Mouse (Mus musculus): ENCODE measurements around the gene Atg7.
"Not testable (repeated sequence)": the region's sequence is repeated elsewhere in the genome, so short reads cannot be mapped to it uniquely, and the experiment has no call there.

Gene Atg7

DNA sequence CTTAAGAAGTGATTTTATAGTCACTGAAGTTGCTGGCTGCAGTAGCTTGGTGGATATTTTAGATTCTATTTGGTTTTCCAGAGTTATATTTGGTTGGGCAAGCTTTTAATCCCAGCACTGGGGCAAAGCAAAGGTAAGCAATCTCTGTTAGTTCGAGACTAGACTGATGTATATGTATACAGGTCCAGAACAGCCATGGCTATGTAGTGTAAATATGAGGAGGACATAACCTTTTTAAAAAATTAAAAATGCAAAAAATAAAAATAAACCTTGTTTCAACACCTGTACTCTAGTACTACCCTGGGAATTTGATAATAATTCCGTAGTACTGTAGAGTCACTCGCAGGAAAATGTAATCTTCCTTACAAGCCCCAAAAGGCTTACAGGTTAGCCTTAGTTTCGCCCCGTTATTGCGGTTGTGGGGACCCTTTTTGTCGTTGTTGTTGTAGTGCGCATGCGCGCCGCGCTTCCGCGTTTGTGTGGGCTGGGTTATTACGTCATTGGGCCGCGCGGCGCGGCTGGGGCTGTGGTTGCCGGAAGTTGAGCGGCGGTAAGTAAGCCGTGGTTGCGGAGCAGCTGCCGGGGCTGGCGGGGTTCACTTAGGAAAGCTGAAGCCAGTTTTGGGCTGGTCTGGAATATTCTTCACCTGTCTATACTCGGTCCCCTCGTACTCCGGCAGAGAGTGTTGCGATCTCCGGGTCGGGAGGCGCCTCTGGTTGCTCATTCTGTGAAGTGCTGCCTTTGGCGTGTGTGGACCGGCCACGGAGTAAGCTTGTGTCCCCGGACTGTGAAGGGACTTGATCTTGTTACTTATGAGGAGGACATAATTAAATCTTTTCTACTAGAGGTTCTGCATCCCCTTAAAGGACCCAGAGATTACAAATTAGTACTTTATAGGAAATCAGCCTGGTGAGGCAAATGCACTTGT lies at the start of gene Atg7:
Gene Atg7 (plus strand): TSS at position 497 of the 928 bp plus-strand sequence.
- DNase-seq (ENCODE audit: inconsistent age in 2 of 2, low spot score in 1 of 2): peak; percentile 93 to 97

- peak; percentile 61 to 87 for DNase-seq (ENCODE audit: inconsistent age in 2 of 2, low spot score in 1 of 2)
These were observed 28.8 kb upstream of the Atg7 start for GRCm38 (mm10) chr6:114614076-114614475.

GRCm38 (mm10) chr6:114633886-114634285 lies 9.0 kb upstream of the Atg7 start:
- DNase-seq (ENCODE audit: inconsistent age in 2 of 2, low spot score in 1 of 2): not testable (repeated sequence)

DNA sequence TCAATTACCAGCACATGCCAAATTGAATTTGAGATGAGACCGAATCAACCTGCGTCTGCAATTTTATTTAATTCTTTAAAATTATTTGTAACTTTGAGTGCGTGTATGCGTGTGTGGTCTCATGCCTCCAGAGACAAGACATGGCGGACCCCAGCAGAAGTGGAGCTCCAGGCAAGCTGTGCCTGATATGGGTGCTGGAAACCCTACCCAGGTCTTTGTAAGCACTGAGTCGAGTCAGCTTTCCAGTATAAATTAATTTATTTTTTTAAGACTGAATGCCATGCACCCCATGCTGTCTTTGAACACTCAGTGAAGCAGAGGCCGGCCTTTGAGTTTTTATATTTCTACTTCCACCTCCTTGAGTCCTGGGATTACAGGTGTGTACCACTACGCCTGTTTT lies 819 bp downstream of the Atg7 start:
- DNase-seq (ENCODE audit: inconsistent age in 2 of 2, low spot score in 1 of 2): peak in 1 of 2 experiments; percentile 40

GRCm38 (mm10) chr6:114644531-114644930 lies 1.6 kb downstream of the Atg7 start:
- DNase-seq (ENCODE audit: inconsistent age in 2 of 2, low spot score in 1 of 2): no peak

DNA sequence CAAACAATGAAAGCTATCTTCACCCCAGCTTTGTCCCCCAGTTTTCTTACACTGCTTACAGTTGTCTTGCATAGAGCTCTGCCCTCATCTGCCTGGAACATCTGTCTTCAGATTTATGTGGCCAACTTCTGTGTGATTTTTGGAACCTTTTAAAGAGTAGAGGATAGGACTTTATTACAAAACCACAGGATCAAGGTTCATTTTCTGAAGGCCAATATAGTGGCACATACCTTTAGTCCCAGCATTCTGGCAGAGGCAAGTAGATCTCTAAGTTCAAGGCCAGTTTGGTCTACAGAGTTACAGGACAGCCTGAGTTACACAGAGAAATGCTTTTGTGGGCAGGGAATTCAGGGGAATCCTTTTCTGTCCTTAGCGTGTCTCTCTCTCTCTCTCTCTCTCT lies 3.3 kb downstream of the Atg7 start:
- DNase-seq (ENCODE audit: inconsistent age in 2 of 2, low spot score in 1 of 2): no peak

- no peak for DNase-seq (ENCODE audit: inconsistent age in 2 of 2, low spot score in 1 of 2)
These were observed 4.1 kb downstream of the Atg7 start for GRCm38 (mm10) chr6:114647011-114647410.

DNA sequence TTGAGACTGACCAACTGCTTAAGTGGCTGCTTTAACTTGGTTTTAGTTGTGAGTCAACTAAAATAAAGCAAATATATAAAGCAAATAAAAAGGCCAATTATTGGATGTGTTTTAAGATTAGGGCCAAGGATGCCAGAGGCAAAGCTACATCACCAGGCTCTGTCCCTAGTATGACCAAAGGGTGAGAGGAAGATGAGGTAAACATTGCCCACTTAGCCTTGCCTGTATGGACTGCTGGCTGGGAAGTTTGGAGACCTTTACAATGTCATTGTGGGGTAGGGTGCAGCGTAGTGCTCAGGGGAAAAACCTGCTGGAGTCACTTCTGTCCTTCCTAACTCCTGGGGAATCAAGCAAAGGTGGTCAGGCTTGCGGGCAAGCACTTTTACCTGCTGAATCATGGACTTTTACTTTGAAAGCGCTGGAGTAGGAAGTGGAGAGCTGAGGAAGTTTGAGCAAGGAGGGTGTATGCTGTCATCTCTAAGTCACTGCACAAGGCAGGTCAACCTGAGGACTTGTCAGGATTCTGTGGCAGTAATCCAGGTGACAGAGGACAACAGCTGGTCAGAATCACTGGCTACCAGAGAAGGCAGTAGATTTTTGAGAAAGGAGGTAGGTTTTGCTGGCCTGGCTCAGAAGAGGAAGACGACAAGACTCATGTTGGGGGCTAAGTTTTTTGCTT lies 5.6 kb downstream of the Atg7 start:
- no peak for DNase-seq (ENCODE audit: inconsistent age in 2 of 2, low spot score in 1 of 2)

DNA sequence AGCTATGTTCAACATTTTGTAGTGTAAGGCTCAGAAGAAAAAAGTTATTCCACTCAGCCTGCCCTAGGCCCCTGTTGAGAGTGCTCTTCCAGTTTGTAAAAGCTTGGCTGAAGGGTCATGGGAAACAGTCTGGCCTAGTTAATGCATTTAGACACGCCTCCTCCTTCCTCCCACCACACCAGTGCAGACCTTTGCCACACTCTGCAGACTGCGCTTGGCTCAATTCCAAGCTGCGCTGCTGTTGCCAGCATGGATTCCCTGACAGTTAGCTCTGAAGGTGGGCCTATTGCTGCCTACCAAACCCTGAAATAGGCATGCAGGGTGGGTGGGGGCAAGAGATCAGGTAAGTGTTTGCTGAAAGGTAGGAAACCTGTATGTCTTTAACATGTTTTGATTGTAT lies 9.3 kb downstream of the Atg7 start:
- DNase-seq (ENCODE audit: inconsistent age in 2 of 2, low spot score in 1 of 2): no peak

GRCm38 (mm10) chr6:114656826-114657600 lies 14.1 kb downstream of the Atg7 start:
- no peak for DNase-seq (ENCODE audit: inconsistent age in 2 of 2, low spot score in 1 of 2)

DNA sequence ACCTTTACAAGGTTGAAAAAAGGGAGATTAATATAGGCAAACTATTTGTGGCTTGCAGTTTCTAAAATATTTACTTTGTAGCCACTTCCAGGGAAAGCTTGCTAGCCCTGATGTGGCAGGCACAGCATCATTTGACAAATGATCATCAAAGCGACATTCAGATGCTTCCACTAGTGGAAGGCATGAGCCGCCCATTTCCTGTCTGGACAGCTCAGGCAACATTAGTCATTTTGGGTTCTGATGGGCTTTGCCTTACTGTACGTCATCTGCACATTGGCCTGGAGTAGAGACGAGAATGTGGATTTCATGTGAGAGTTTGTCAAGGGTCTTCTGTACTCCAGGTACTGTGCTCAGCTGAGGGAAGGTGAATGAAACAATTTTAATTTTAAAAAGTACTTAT lies 14.9 kb downstream of the Atg7 start:
- no peak for DNase-seq (ENCODE audit: inconsistent age in 2 of 2, low spot score in 1 of 2)

- DNase-seq (ENCODE audit: inconsistent age in 2 of 2, low spot score in 1 of 2): no peak
These were observed 16.5 kb downstream of the Atg7 start for GRCm38 (mm10) chr6:114659278-114659991.

GRCm38 (mm10) chr6:114659992-114660800 lies 17.3 kb downstream of the Atg7 start:
- peak in 1 of 2 experiments; percentile 37 for DNase-seq (ENCODE audit: inconsistent age in 2 of 2, low spot score in 1 of 2)

DNA sequence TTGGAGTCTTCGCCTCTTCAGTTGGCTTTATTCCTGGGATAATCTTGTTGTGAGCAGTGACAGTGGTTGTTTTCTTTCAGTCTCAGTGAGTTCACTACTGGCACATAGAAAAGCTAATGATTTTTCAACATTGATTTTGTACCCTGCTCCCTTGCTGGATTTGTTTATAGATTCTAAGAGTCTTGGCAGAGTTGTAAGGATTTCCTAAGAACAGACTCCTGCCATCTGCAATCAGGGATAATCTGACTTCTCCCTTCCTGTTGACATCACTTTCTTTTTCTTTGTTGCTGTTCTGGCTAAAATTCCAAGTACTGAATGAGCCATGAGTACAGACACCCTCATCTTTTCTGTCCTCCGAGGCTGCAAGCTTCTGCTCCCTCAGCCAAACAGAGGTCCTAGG lies 20.8 kb downstream of the Atg7 start:
- DNase-seq (ENCODE audit: inconsistent age in 2 of 2, low spot score in 1 of 2): no peak

GRCm38 (mm10) chr6:114664716-114665115 lies 21.8 kb downstream of the Atg7 start:
- no peak for DNase-seq (ENCODE audit: inconsistent age in 2 of 2, low spot score in 1 of 2)

- no peak for DNase-seq (ENCODE audit: inconsistent age in 2 of 2, low spot score in 1 of 2)
These were observed 24.6 kb downstream of the Atg7 start for GRCm38 (mm10) chr6:114667518-114667917.

- DNase-seq (ENCODE audit: inconsistent age in 2 of 2, low spot score in 1 of 2): no peak
These were observed 31.9 kb downstream of the Atg7 start for GRCm38 (mm10) chr6:114674771-114675170.

- peak; percentile 52 to 65 for DNase-seq (ENCODE audit: inconsistent age in 2 of 2, low spot score in 1 of 2)
These were observed 33.2 kb downstream of the Atg7 start for GRCm38 (mm10) chr6:114676091-114676490.

- DNase-seq (ENCODE audit: inconsistent age in 2 of 2, low spot score in 1 of 2): no peak
These were observed 39.3 kb downstream of the Atg7 start for GRCm38 (mm10) chr6:114682092-114682711.

All from adrenal gland, adult (tissue).